ENCODE assay signal across 30 mouse cellular contexts in genomic region chr2:31053426-31053825, GRCm38 (mm10).
"Had no signal": no experiment of that assay in that cellular context is flagged by ENCODE, and none has a peak within 500 bp of the region (broad histone marks: within the 10 kb centered on the region; RNA-seq: fewer than 3 reads in every experiment).

No protein-coding gene starts in this region.

- ATAC-seq: liver, embryonic 12.5 days; liver, postnatal 0 days; lung, postnatal 0 days; midbrain, embryonic 13.5 days; midbrain, embryonic 15.5 days; midbrain, embryonic 16.5 days had no signal

- H3K27me3 ChIP-seq: limb, embryonic 12.5 days; limb, embryonic 13.5 days; limb, embryonic 15.5 days; liver, embryonic 12.5 days; liver, embryonic 13.5 days; liver, embryonic 15.5 days; lung, embryonic 15.5 days; megakaryocyte, embryonic 14.5 days; midbrain, embryonic 12.5 days; midbrain, embryonic 13.5 days; midbrain, embryonic 15.5 days; neural tube, embryonic 12.5 days; neural tube, embryonic 13.5 days had no signal

- H3K27ac ChIP-seq: limb, embryonic 10.5 days; limb, embryonic 12.5 days; limb, embryonic 13.5 days; limb, embryonic 15.5 days; liver, embryonic 12.5 days; liver, embryonic 13.5 days; liver, embryonic 14.5 days; liver, embryonic 15.5 days; lung, embryonic 15.5 days; midbrain, embryonic 12.5 days; midbrain, embryonic 13.5 days; midbrain, embryonic 15.5 days; neural tube, embryonic 12.5 days; neural tube, embryonic 13.5 days had no signal

- DNase-seq: left cerebral cortex, postnatal 4 days; liver; liver, embryonic 13.5 days; liver, postnatal 0 days; lung, adult 18-20 months; lung, adult 2 months; lung, embryonic 14.5 days; lung, postnatal 10 days; lung, postnatal 14 days; lung, postnatal 36 days; lung, postnatal 4 days; midbrain, embryonic 14.5 days had no signal

- H3K4me1 ChIP-seq: limb, embryonic 10.5 days; limb, embryonic 12.5 days; limb, embryonic 13.5 days; limb, embryonic 15.5 days; liver, embryonic 15.5 days; lung, embryonic 15.5 days; midbrain, embryonic 13.5 days; midbrain, embryonic 15.5 days; neural tube, embryonic 12.5 days had no signal

- H3K4me2 ChIP-seq: limb, embryonic 12.5 days; limb, embryonic 13.5 days; limb, embryonic 15.5 days; liver, embryonic 11.5 days; liver, embryonic 12.5 days; liver, embryonic 13.5 days; liver, embryonic 15.5 days; lung, embryonic 14.5 days; lung, embryonic 15.5 days; midbrain, embryonic 12.5 days; midbrain, embryonic 13.5 days; midbrain, embryonic 15.5 days; neural tube, embryonic 12.5 days; neural tube, embryonic 13.5 days had no signal

- H3K4me3 ChIP-seq: limb, embryonic 10.5 days; limb, embryonic 12.5 days; limb, embryonic 13.5 days; limb, embryonic 15.5 days; liver, embryonic 12.5 days; liver, embryonic 13.5 days; liver, embryonic 15.5 days; lung, embryonic 15.5 days; megakaryocyte, embryonic 14.5 days; midbrain, embryonic 12.5 days; midbrain, embryonic 13.5 days; midbrain, embryonic 15.5 days; myocyte; neural tube, embryonic 12.5 days; neural tube, embryonic 13.5 days had no signal

- H3K9me3 ChIP-seq: limb, embryonic 10.5 days; limb, embryonic 13.5 days; limb, embryonic 15.5 days; liver, embryonic 13.5 days; liver, embryonic 15.5 days; lung, embryonic 15.5 days; megakaryocyte, embryonic 14.5 days; midbrain, embryonic 13.5 days; midbrain, embryonic 15.5 days; neural tube, embryonic 12.5 days; neural tube, embryonic 13.5 days had no signal

- H3K9ac ChIP-seq: limb, embryonic 12.5 days; limb, embryonic 13.5 days; limb, embryonic 15.5 days; liver, embryonic 12.5 days; liver, embryonic 13.5 days; liver, embryonic 14.5 days; liver, embryonic 15.5 days; liver, postnatal 0 days; lung, embryonic 14.5 days; lung, embryonic 15.5 days; midbrain, embryonic 12.5 days; midbrain, embryonic 13.5 days; midbrain, embryonic 15.5 days; neural tube, embryonic 12.5 days; neural tube, embryonic 13.5 days had no signal
